Mouse (Mus musculus) left cerebral cortex, adult 9 months (tissue): Measurements from ENCODE around the gene Scarf1.
"Not testable (repeated sequence)": the region's sequence is repeated elsewhere in the genome, so short reads cannot be mapped to it uniquely, and the experiment has no call there.

Experiments used
- DNase-seq, 2 experiments: peaks; one replicate each; pipeline ENCODE4 v3.0.0; 2022; ENCODE audit warnings: low spot score in 2 of 2

Gene Scarf1

GRCm38 (mm10) chr11:75537491-75538183 lies 24.3 kb downstream of the Scarf1 start:
- no peak for DNase-seq

- no peak for DNase-seq
Observed at GRCm38 (mm10) chr11:75538184-75538969, 25.0 kb downstream of the Scarf1 start.

- no peak for DNase-seq
Observed at GRCm38 (mm10) chr11:75538970-75539299, 25.6 kb downstream of the Scarf1 start.

- no peak for DNase-seq
Observed at GRCm38 (mm10) chr11:75540209-75540608, 26.9 kb downstream of the Scarf1 start.

GRCm38 (mm10) chr11:75540710-75541581 lies 27.6 kb downstream of the Scarf1 start:
- DNase-seq = no peak

- DNase-seq = no peak
Observed at GRCm38 (mm10) chr11:75544713-75545112, 31.4 kb downstream of the Scarf1 start.

- no peak for DNase-seq
Observed at GRCm38 (mm10) chr11:75546057-75546456, 32.7 kb downstream of the Scarf1 start.

- no peak for DNase-seq
Observed at GRCm38 (mm10) chr11:75549658-75550111, 36.3 kb downstream of the Scarf1 start.

GRCm38 (mm10) chr11:75550200-75550946 lies 37.0 kb downstream of the Scarf1 start:
- no peak for DNase-seq

- DNase-seq = no peak
Observed at GRCm38 (mm10) chr11:75551321-75551720, 38.0 kb downstream of the Scarf1 start.

- DNase-seq = peak in 1 of 2 experiments; percentile 56
Observed at GRCm38 (mm10) chr11:75551961-75552441, 38.7 kb downstream of the Scarf1 start.

GRCm38 (mm10) chr11:75552906-75553482 lies 39.7 kb downstream of the Scarf1 start:
- no peak for DNase-seq

- not testable (repeated sequence) for DNase-seq
Observed at GRCm38 (mm10) chr11:75556006-75556405, 42.7 kb downstream of the Scarf1 start.

- no peak for DNase-seq
Observed at GRCm38 (mm10) chr11:75557142-75557541, 43.8 kb downstream of the Scarf1 start.

GRCm38 (mm10) chr11:75558101-75558500 lies 44.8 kb downstream of the Scarf1 start:
- DNase-seq = no peak

GRCm38 (mm10) chr11:75559870-75560504 lies 46.6 kb downstream of the Scarf1 start:
- no peak for DNase-seq

- no peak for DNase-seq
Observed at GRCm38 (mm10) chr11:75560530-75561409, 47.4 kb downstream of the Scarf1 start.

- no peak for DNase-seq
Observed at GRCm38 (mm10) chr11:75561410-75561791, 48.1 kb downstream of the Scarf1 start.

- DNase-seq = no peak
Observed at GRCm38 (mm10) chr11:75562840-75563239, 49.5 kb downstream of the Scarf1 start.
